ENCODE assay signal across 8 mouse cellular contexts in the genomic region with DNA sequence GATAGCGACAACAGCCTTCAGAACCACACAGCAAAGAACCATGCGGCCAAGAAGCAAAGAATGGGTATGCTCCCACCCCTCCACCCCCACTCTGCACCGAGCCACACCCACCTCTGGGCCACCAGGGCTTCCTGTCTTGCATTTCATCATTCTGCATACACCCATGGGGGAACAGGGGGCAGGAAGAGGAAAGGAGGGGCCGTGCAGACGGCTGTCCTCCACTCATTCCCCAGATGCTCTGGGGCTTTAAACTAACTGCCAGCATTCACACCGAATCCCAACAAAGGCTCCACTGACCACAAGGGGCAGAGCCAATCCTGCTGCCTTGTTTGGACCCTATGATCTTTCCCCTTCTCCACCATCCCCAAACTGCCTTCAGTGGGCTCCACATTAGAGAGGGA. TPM values are rescaled to one million over a fixed set of nuclear protein-coding genes. Genes with fewer than 3 reads are reported as not detected.
DNase-seq lines count a peak whose midpoint lies in the region; ATAC-seq lines count a peak whose summit lies in the region.

No protein-coding gene starts in this region.

- no peak for ATAC-seq in heart, embryonic 13.5 days (ENCODE audit: extremely low read depth, insufficient number of reproducible peaks, low FRiP score, low TSS enrichment)
- no peak for ATAC-seq in limb, embryonic 13.5 days (ENCODE audit: low FRiP score, low read depth)
- ATAC-seq in midbrain, embryonic 15.5 days (replicated peaks): no peak

- no peaks in the 10 kb centered on the region for H3K9me3 ChIP-seq in heart, embryonic 13.5 days
- no peaks in the 10 kb centered on the region for H3K9me3 ChIP-seq in limb, embryonic 13.5 days
- H3K9me3 ChIP-seq in midbrain, embryonic 15.5 days: no peaks in the 10 kb centered on the region

- peak; percentile 84 for DNase-seq in CD4-positive helper T cell, adult 2 months (ENCODE audit: low read depth, low spot score)
- DNase-seq in R1 (ENCODE audit: low read depth, low spot score): peak; percentile 71
- DNase-seq in thymus, postnatal 25 days: peak; percentile 84
- DNase-seq in ovary, postnatal 14 days (ENCODE audit: low spot score): no peak
- no peak for DNase-seq in left cerebral cortex, postnatal 4 days

- H3K4me3 ChIP-seq in heart, embryonic 13.5 days: no peak overlapping the region
- no peak overlapping the region for H3K4me3 ChIP-seq in limb, embryonic 13.5 days
- H3K4me3 ChIP-seq in midbrain, embryonic 15.5 days: no peak overlapping the region

- peak overlapping the region; percentile 48 for H3K4me2 ChIP-seq in heart, embryonic 13.5 days
- peak overlapping the region; percentile 5 for H3K4me2 ChIP-seq in limb, embryonic 13.5 days (replicated peaks)
- no peak overlapping the region for H3K4me2 ChIP-seq in midbrain, embryonic 15.5 days

- intact Hi-C loops in left cerebral cortex, postnatal 4 days (cut with DNase I): no loop called here

- H3K36me3 ChIP-seq in heart, embryonic 13.5 days: no peaks in the 10 kb centered on the region
- no peaks in the 10 kb centered on the region; the same call in 1 of the 2 replicates for H3K36me3 ChIP-seq in limb, embryonic 13.5 days
- H3K36me3 ChIP-seq in midbrain, embryonic 15.5 days (replicated peaks): no peaks in the 10 kb centered on the region

- peak overlapping the region; percentile 37; the same call in 1 of the 2 replicates for H3K27ac ChIP-seq in heart, embryonic 13.5 days (replicated peaks)
- peak overlapping the region; percentile 23; the same call in 1 of the 2 replicates for H3K27ac ChIP-seq in limb, embryonic 13.5 days
- peak overlapping the region; percentile 27; the same call in 1 of the 2 replicates for H3K27ac ChIP-seq in midbrain, embryonic 15.5 days

- peaks cover 56% of the 10 kb centered on the region for H3K27me3 ChIP-seq in heart, embryonic 13.5 days (replicated peaks)
- no peaks in the 10 kb centered on the region for H3K27me3 ChIP-seq in limb, embryonic 13.5 days
- H3K27me3 ChIP-seq in midbrain, embryonic 15.5 days (replicated peaks): no peaks in the 10 kb centered on the region

- peaks cover 24% of the 10 kb centered on the region for H3K4me1 ChIP-seq in heart, embryonic 13.5 days
- H3K4me1 ChIP-seq in limb, embryonic 13.5 days: peaks cover 42% of the 10 kb centered on the region
- peaks cover 29% of the 10 kb centered on the region for H3K4me1 ChIP-seq in midbrain, embryonic 15.5 days

- WGBS in heart, embryonic 13.5 days: 18% methylated on average over 6 of the region's 6 CpGs
- WGBS in limb, embryonic 13.5 days: 25% methylated on average over 6 of the region's 6 CpGs
- WGBS in midbrain, embryonic 15.5 days: 26% methylated on average over 6 of the region's 6 CpGs

- peak overlapping the region; percentile 2; the same call in 1 of the 2 replicates for H3K9ac ChIP-seq in heart, embryonic 13.5 days
- no peak overlapping the region; the same call in 1 of the 2 replicates for H3K9ac ChIP-seq in limb, embryonic 13.5 days
- H3K9ac ChIP-seq in midbrain, embryonic 15.5 days: no peak overlapping the region

RNA-seq across cellular contexts. Expression of a gene that starts 10.9 kb away (rescaled TPM):
- polyA plus RNA-seq in heart, embryonic 13.5 days (2015; fragmentation: Nextera tagmentation; extraction: Ambion mirVana): 1.8 and 1.9 TPM in 2 replicates
- 2.9 and 3.7 TPM in 2 replicates for polyA plus RNA-seq in limb, embryonic 13.5 days (2015; fragmentation: Nextera tagmentation; extraction: Ambion mirVana)
- 14.6 and 15.8 TPM in 2 replicates for polyA plus RNA-seq in midbrain, embryonic 15.5 days (2015; fragmentation: Nextera tagmentation; extraction: Ambion mirVana)
- total RNA-seq in left cerebral cortex, postnatal 4 days (2021): 10 to 100 TPM; 35.9 to 40.3 TPM

Comparison
In these comparisons a context has a peak if more than half of its experiments do, and no peak if none do; other contexts are left out.
1. DNase-seq: peak in CD4-positive helper T cell, adult 2 months (single experiment), R1 (single experiment) and thymus, postnatal 25 days (single experiment); none in ovary, postnatal 14 days (single experiment) and left cerebral cortex, postnatal 4 days (single experiment).
2. Peak in every context shown above with its lines, with median percentiles within 50 percentile points of each other: H3K27ac ChIP-seq.